9 mouse cellular contexts compared by ENCODE assay signal in the genomic region with DNA sequence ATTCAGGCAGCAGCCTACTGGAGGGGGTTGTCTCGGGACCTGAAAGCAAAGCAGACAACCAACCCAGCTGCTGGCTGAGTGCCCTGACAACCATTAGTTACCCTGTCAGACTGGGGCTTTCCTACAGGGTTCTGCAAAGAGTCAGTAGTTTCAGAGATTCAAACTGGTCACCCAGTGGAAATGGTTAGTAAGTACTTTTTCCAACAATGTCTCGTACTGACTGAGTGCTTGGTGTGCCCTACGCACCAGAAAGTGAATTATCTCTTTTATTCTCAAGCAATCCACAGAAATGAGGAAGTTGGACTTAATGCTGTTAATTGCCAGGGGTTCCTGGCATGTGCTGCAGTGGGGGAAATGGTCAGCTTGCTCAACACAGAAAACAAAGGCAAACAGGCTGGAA. TPM values are rescaled to one million over a fixed set of nuclear protein-coding genes. Genes with fewer than 3 reads are reported as not detected.
A peak's percentile ranks its signal among the peaks of the same experiment; 100 is the strongest.
DNase-seq lines count a peak whose midpoint lies in the region; ATAC-seq and TF ChIP-seq lines count a peak whose summit lies in the region.
"Had no signal": no experiment of that assay in that cellular context is flagged by ENCODE, and none has a peak within 500 bp of the region (broad histone marks: within the 10 kb centered on the region; RNA-seq: fewer than 3 reads in every experiment).

No protein-coding gene starts in this region.

- DNase-seq in kidney, postnatal 0 days (ENCODE audit: low spot score): peak; percentile 49
- DNase-seq in B cell, adult 2 months: peak; percentile 21 to 22
- DNase-seq in NIH3T3 (ENCODE audit: low read depth): peak; percentile 80
- DNase-seq in lung, postnatal 0 days (ENCODE audit: low spot score): peak; percentile 46
- DNase-seq in gastrocnemius, postnatal 36 days: no peak
- DNase-seq in layer of hippocampus, postnatal 14 days (ENCODE audit: low spot score in 2 of 2): no peak

- no peak overlapping the region for H3K4me2 ChIP-seq in kidney, postnatal 0 days (ENCODE audit: low read length)
- no peak overlapping the region for H3K4me2 ChIP-seq in kidney, embryonic 14.5 days (replicated peaks; ENCODE audit: low read depth, low read length)
- no peak overlapping the region for H3K4me2 ChIP-seq in lung, postnatal 0 days (replicated peaks; ENCODE audit: low read depth, low read length)

- no peak overlapping the region for H3K4me3 ChIP-seq in kidney, postnatal 0 days (replicated peaks; ENCODE audit: low read depth, low read length)
- H3K4me3 ChIP-seq in kidney, embryonic 14.5 days (ENCODE audit: low read length): no peak overlapping the region
- H3K4me3 ChIP-seq in lung, postnatal 0 days (ENCODE audit: low read depth, low read length): no peak overlapping the region

- 0 out of 2 replicates have a peak, but pooled peaks cover 3% of the 10 kb centered on the region for H3K4me1 ChIP-seq in kidney, postnatal 0 days (replicated peaks; ENCODE audit: insufficient read depth, low read length)
- H3K4me1 ChIP-seq in kidney, embryonic 14.5 days (ENCODE audit: control insufficient read depth, insufficient read depth, low read length): 0 out of 2 replicates have a peak, but pooled peaks cover under 1% of the 10 kb centered on the region
- H3K4me1 ChIP-seq in lung, postnatal 0 days (ENCODE audit: insufficient read depth, low read depth, low read length): 0 out of 2 replicates have a peak, but pooled peaks cover 6% of the 10 kb centered on the region

- no peaks in the 10 kb centered on the region for H3K9me3 ChIP-seq in kidney, postnatal 0 days (replicated peaks; ENCODE audit: low read length)
- no peaks in the 10 kb centered on the region for H3K9me3 ChIP-seq in kidney, embryonic 14.5 days (ENCODE audit: control insufficient read depth, low read length)
- no peaks in the 10 kb centered on the region for H3K9me3 ChIP-seq in lung, postnatal 0 days (ENCODE audit: low read length)

- intact Hi-C loops in gastrocnemius, postnatal 36 days (cut with DNase I): loop anchor here (10.0 kb wide), 1 partner anchor 214 kb away; no protein-coding TSS in a partner anchor

- H3K27ac ChIP-seq in kidney, postnatal 0 days: no peak overlapping the region
- no peak overlapping the region for H3K27ac ChIP-seq in kidney, embryonic 14.5 days (ENCODE audit: low read depth, low read length)
- no peak overlapping the region; the same call in 1 of the 2 replicates for H3K27ac ChIP-seq in lung, postnatal 0 days (ENCODE audit: low read length)
- H3K27ac ChIP-seq: liver, embryonic 14.5 days had no signal

- no peaks in the 10 kb centered on the region for H3K27me3 ChIP-seq in kidney, postnatal 0 days (ENCODE audit: insufficient read depth, low read length)
- no peaks in the 10 kb centered on the region for H3K27me3 ChIP-seq in kidney, embryonic 14.5 days (ENCODE audit: control insufficient read depth, insufficient read depth, low read length)
- no peaks in the 10 kb centered on the region for H3K27me3 ChIP-seq in lung, postnatal 0 days (replicated peaks; ENCODE audit: insufficient read depth, low read length)

- no peak overlapping the region for H3K9ac ChIP-seq in kidney, postnatal 0 days (ENCODE audit: low read depth, low read length)
- H3K9ac ChIP-seq in kidney, embryonic 14.5 days (ENCODE audit: low read depth, low read length): no peak overlapping the region
- H3K9ac ChIP-seq in lung, postnatal 0 days (replicated peaks; ENCODE audit: low read depth): no peak overlapping the region
- H3K9ac ChIP-seq: liver, embryonic 14.5 days had no signal

- H3K36me3 ChIP-seq in kidney, postnatal 0 days (ENCODE audit: insufficient read depth, low read length): no peaks in the 10 kb centered on the region
- H3K36me3 ChIP-seq in kidney, embryonic 14.5 days (ENCODE audit: control insufficient read depth, insufficient read depth, low read length): no peaks in the 10 kb centered on the region
- H3K36me3 ChIP-seq in lung, postnatal 0 days (ENCODE audit: insufficient read depth, low read length): no peaks in the 10 kb centered on the region

- TF ChIP-seq EP300 in lung, postnatal 0 days (IDR thresholded peaks at IDR 0.05): no peak

- TF ChIP-seq CTCF in kidney, postnatal 0 days (IDR thresholded peaks at IDR 0.05; ENCODE audit: low read depth): no peak
- TF ChIP-seq CTCF in lung, postnatal 0 days (IDR thresholded peaks at IDR 0.05): no peak

- WGBS in kidney, postnatal 0 days: 42% methylated on average over 3 of the region's 3 CpGs
- 49% methylated on average over 3 of the region's 3 CpGs for WGBS in kidney, embryonic 14.5 days
- WGBS in lung, postnatal 0 days: 28% methylated on average over 3 of the region's 3 CpGs

- no peak for ATAC-seq in kidney, postnatal 0 days (replicated peaks; ENCODE audit: low FRiP score, low read depth)
- no peak for ATAC-seq in kidney, embryonic 14.5 days (ENCODE audit: low FRiP score, low TSS enrichment)
- no peak for ATAC-seq in lung, postnatal 0 days
- ATAC-seq in erythroid progenitor cell, adult 5-6 weeks (replicated peaks; ENCODE audit: low FRiP score, poor library complexity, severe bottlenecking): no peak

RNA-seq across cellular contexts. Expression of gene Stxbp3, which starts 10.2 kb away (rescaled TPM):
- polyA plus RNA-seq in kidney, postnatal 0 days (2015; fragmentation: Nextera tagmentation; extraction: Ambion mirVana): 35.5 and 37.6 TPM in 2 replicates
- polyA plus RNA-seq in kidney, embryonic 14.5 days (2014; fragmentation: Nextera tagmentation; extraction: Ambion mirVana): 27.5 and 32.1 TPM in 2 replicates
- 58.1 and 60.6 TPM in 2 replicates for polyA plus RNA-seq in lung, postnatal 0 days (2015; fragmentation: Nextera tagmentation; extraction: Ambion mirVana)
- total RNA-seq in gastrocnemius, postnatal 36 days (2021): 10 to 100 TPM; 25.3 to 26.7 TPM
- total RNA-seq in erythroid progenitor cell, adult 5-6 weeks (2015; ENCODE audit: low replicate concordance): 32.8 and 49.9 TPM in 2 replicates
- total RNA-seq in erythroid progenitor cell, adult 5-6 weeks (2017; ENCODE audit: low replicate concordance): 33.5 and 51.2 TPM in 2 replicates
- total RNA-seq in layer of hippocampus, postnatal 14 days (2021): 10 to 100 TPM; 26.7 to 33.5 TPM

RNA-seq across cellular contexts. Expression of gene Fndc7, which starts 39.3 kb away (rescaled TPM):
- polyA plus RNA-seq in kidney, postnatal 0 days (2015; fragmentation: Nextera tagmentation; extraction: Ambion mirVana): 0.04 TPM in 1 of 2 replicates, not detected in the other
- polyA plus RNA-seq in kidney, embryonic 14.5 days (2014; fragmentation: Nextera tagmentation; extraction: Ambion mirVana): not detected in 2 replicates
- 1.7 and 1.9 TPM in 2 replicates for polyA plus RNA-seq in lung, postnatal 0 days (2015; fragmentation: Nextera tagmentation; extraction: Ambion mirVana)
- under 1 TPM in 1 of 2 experiments, not detected in 1; 0.05 TPM for total RNA-seq in gastrocnemius, postnatal 36 days (2021)
- not detected in 2 replicates for total RNA-seq in erythroid progenitor cell, adult 5-6 weeks (2015; ENCODE audit: low replicate concordance)
- total RNA-seq in erythroid progenitor cell, adult 5-6 weeks (2017; ENCODE audit: low replicate concordance): not detected in 2 replicates
- total RNA-seq in layer of hippocampus, postnatal 14 days (2021): under 1 TPM in 1 of 2 experiments, not detected in 1; 0.12 TPM
- polyA plus RNA-seq: liver, embryonic 14.5 days had no signal

Comparison
In these comparisons a context has a peak if more than half of its experiments do, and no peak if none do; other contexts are left out.
1. DNase-seq: peak in kidney, postnatal 0 days (single experiment), B cell, adult 2 months (2 of 2), NIH3T3 (single experiment) and lung, postnatal 0 days (single experiment); none in gastrocnemius, postnatal 36 days (0 of 2) and layer of hippocampus, postnatal 14 days (0 of 2).